Mouse (Mus musculus) urinary bladder, adult 18-20 months (tissue): ENCODE data around the gene Olfr1298.

ENCODE experiments used
- DNase-seq, 2 experiments: peaks; one replicate each; pipeline ENCODE4 v3.0.0; 2022; ENCODE audit warnings: low spot score in 2 of 2, mixed read lengths in 2 of 2

The Olfr1298 gene

GRCm38 (mm10) chr2:111649101-111649500 is at the start of gene Olfr1298:
TSS of gene Olfr1298 (minus strand) at chr2:111649201.
- no peak for DNase-seq

GRCm38 (mm10) chr2:111661119-111661518 is 12.1 kb upstream of the Olfr1298 start, which contains the start of gene Olfr1299:
TSS of gene Olfr1299 (plus strand) at chr2:111661419.
- no peak for DNase-seq

GRCm38 (mm10) chr2:111626397-111626796 is 22.6 kb downstream of the Olfr1298 start, which contains the start of gene Olfr1297:
TSS of gene Olfr1297 (minus strand) at chr2:111626497.
- no peak for DNase-seq
